Mouse (Mus musculus): ENCODE measurements around the gene Gm26992. TPM values are rescaled to one million over a fixed set of nuclear protein-coding genes. Genes with fewer than 3 reads are reported as not detected.
A peak's percentile ranks its signal among the peaks of the same experiment; 100 is the strongest.
"Not testable (repeated sequence)": the region's sequence is repeated elsewhere in the genome, so short reads cannot be mapped to it uniquely, and the experiment has no call there.

Gene Gm26992
- not detected for total RNA-seq (2021)

- intact Hi-C loops (cut with DNase I) = no loop called here
- no peak for DNase-seq
Measured at GRCm38 (mm10) chrX:103421710-103422109, at the start of gene Gm26992. Gene Gm26992 (plus strand): TSS chrX:103422010.

DNA sequence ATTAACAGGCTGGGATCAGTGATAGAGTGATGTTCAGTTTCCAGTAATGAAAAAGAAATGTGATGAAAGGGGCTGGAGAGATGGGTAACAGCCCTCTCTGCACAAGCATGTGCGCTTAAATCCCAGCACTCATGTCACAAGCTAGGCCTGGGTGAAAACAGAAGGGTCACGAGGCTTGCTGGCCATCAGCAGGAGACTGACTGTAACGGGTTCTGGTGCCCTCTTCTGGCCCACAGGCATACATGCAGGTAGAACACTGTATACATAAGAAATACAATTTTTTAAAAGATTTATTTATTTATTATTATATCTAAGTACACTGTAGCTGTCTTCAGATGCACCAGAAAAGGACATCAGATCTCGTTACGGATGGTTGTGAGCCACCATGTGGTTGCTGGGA is 47.6 kb upstream of the Gm26992 start:
- peak in 1 of 2 experiments; percentile 6 for DNase-seq
- intact Hi-C loops (cut with DNase I) = no loop called here

DNA sequence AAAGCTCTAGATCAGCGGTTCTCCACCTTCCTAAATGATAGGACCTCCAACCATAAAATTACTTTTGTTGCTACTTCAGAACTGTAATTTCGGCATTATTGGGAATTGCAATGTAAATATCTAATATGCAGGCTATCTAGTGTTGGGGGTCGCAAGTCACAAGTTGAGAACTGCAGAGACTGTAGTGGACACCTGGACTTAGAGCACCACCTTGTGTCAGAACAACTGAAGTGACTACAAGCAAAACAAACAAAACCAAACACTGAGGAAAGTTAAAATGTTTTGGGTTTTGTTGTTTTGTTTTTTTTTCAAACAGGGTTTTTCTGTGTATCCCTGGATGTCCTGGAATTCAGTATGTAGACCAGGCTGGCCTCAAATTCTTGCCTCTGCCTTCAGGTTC is 37.3 kb upstream of the Gm26992 start:
- intact Hi-C loops (cut with DNase I) = no loop called here
- DNase-seq = no peak

- no peak for DNase-seq
- intact Hi-C loops (cut with DNase I) = no loop called here
Measured at GRCm38 (mm10) chrX:103388131-103388530, 33.7 kb upstream of the Gm26992 start.

DNA sequence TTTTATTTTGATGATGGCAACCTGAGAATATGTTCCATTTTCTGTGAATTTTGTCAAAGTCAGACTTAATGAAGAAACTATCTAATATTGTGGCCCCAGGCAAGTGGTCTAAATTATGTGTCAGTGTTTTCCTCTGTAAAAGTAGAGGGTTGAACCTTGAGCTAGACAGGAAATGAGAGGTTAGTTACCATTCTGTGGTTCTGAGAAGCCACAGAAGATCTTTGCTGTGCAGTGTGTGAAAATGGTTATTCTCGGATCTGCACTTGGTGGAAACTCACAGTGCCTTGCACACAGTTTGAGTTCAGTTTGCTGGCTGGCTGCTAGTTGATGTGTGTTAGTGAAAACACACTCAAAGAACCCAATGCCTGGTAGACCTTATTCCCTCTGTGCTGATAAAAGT is 28.0 kb upstream of the Gm26992 start:
- no peak for DNase-seq
- intact Hi-C loops (cut with DNase I) = no loop called here

DNA sequence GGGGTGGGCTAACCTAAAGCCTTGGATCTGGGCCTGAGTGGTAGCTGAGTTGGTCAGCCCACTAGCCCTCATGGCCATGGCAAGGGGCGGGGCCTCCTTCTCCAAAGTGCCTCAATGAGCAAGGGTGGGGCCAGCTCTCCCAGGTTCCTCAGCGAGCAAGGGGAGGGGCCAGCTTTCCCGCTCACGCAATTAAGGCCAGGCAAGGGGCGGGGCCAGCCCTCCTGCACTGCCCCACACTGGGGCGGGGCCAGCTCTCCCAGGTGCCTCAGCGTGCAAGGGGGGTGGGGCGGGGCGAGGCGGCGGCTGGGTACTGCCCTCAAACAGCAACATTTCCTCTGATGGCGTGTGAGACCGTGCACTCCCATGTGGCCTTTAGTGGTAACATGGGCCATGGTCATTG is 16.8 kb upstream of the Gm26992 start:
- intact Hi-C loops (cut with DNase I) = no loop called here

GRCm38 (mm10) chrX:103414167-103414566 is 7.6 kb upstream of the Gm26992 start, which contains the start of gene Tsx:
Gene Tsx (plus strand): TSS chrX:103414467.
- intact Hi-C loops (cut with DNase I) = no loop called here
- no peak for DNase-seq

More for the DNA sequence above, 16.8 kb upstream of the Gm26992 start:
- no peak for DNase-seq

- intact Hi-C loops (cut with DNase I) = no loop called here
- no peak for DNase-seq
Measured at GRCm38 (mm10) chrX:103427677-103428076, 5.9 kb downstream of the Gm26992 start.

GRCm38 (mm10) chrX:103432293-103432692 is 10.5 kb downstream of the Gm26992 start:
- intact Hi-C loops (cut with DNase I) = no loop called here
- DNase-seq = no peak

DNA sequence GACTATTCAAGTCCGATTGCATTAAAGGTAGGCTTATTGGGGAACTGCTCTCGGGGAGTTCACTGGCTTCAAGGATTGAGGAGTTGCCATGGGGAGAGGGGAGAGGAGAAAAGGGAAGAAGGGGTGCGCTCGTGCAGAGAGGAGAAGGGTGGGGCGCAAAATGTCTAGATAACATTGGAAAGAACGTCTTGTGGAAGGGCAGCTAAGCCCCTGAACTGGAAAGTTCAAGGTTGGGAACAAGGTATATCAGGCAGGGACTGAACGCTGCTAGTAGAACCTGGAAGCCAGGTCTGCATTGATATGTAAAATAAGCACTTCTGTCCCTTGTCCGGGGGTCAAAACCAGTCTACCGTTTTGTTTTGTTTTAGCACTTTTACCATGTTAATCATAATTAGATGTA is 16.2 kb downstream of the Gm26992 start:
- intact Hi-C loops (cut with DNase I) = no loop called here
- DNase-seq = no peak

- intact Hi-C loops (cut with DNase I) = loop anchor here (1.0 to 10.0 kb wide), 4 partner anchors 68 to 1226 kb away; no protein-coding TSS in a partner anchor
- DNase-seq = peak in 1 of 2 experiments; percentile 17
Measured at GRCm38 (mm10) chrX:103440803-103441202, 19.0 kb downstream of the Gm26992 start.

- intact Hi-C loops (cut with DNase I) = loop anchor here (10.0 kb wide), 2 partner anchors 489 to 1229 kb away; no protein-coding TSS in a partner anchor
- DNase-seq = peak in 1 of 2 experiments; percentile 15
Measured at GRCm38 (mm10) chrX:103443755-103444154, 21.9 kb downstream of the Gm26992 start.

DNA sequence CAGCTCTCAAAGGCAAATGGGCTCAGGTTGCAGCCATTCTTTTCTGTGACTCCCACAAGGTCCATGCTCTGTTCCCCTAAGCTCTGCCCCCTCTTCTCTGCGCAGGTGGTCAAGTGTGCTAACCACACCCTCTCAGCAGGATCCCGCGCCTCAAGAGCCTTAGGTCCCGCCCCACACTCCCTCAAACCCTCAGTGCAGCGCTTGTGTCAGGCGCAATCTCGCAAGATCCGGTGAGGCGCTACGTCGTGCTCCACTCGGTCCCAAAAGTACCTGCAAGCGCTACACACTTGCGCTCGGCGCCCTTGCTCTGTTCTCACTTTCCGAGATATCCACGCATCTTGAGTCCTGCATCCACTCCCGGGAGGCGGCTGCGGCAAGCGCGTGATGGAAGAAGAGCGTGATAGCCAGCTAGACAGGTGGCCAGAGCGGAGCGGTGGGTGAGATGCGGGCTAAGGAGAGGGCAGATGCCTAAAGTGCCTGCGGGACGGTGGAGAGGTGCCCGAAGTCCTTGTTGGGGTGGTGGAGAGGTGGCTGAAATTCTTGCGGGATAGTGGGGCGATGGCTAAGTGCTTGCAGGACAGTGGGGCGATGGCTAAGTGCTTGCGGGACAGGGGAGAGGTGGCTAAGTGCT is 25.8 kb downstream of the Gm26992 start:
- peak; percentile 3 to 18 for DNase-seq
- intact Hi-C loops (cut with DNase I) = loop anchor here (10.0 kb wide), 2 partner anchors 493 to 1233 kb away; no protein-coding TSS in a partner anchor

GRCm38 (mm10) chrX:103448429-103448828 is 26.6 kb downstream of the Gm26992 start:
- not testable (repeated sequence) for DNase-seq
- intact Hi-C loops (cut with DNase I) = loop anchor here (10.0 kb wide), 2 partner anchors 494 to 1234 kb away; no protein-coding TSS in a partner anchor

GRCm38 (mm10) chrX:103448943-103449722 is 27.3 kb downstream of the Gm26992 start:
- DNase-seq = not testable (repeated sequence)
- intact Hi-C loops (cut with DNase I) = loop anchor here (10.0 kb wide), 2 partner anchors 494 to 1234 kb away; no protein-coding TSS in a partner anchor

GRCm38 (mm10) chrX:103452815-103453214 is 31.0 kb downstream of the Gm26992 start:
- no peak for DNase-seq

GRCm38 (mm10) chrX:103460056-103460455 is 38.2 kb downstream of the Gm26992 start:
- DNase-seq = no peak
- intact Hi-C loops (cut with DNase I) = no loop called here

More at GRCm38 (mm10) chrX:103452815-103453214, 31.0 kb downstream of the Gm26992 start:
- intact Hi-C loops (cut with DNase I) = loop anchor here (5.0 kb wide), 1 partner anchor 49 kb away; no protein-coding TSS in a partner anchor

DNA sequence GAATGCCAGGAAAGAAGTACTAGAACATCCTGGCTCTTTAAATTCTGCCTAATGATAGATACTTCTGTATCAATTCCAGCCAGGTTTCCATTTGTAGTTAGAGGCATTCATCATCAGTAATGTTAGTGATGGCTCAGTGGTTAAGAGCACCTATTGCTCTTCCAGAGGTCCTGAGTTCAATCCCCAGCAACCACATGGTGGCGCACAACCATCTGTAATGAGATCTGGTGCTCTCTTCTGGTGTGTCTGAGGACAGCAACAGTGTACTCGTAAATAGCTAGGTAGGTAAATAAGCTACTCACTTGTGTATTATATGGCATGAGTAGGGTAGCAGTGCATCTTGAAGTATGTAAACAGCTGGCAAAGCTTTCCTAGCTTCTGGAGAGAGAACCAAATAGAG is 47.2 kb downstream of the Gm26992 start:
- intact Hi-C loops (cut with DNase I) = no loop called here
- DNase-seq = no peak

DNA sequence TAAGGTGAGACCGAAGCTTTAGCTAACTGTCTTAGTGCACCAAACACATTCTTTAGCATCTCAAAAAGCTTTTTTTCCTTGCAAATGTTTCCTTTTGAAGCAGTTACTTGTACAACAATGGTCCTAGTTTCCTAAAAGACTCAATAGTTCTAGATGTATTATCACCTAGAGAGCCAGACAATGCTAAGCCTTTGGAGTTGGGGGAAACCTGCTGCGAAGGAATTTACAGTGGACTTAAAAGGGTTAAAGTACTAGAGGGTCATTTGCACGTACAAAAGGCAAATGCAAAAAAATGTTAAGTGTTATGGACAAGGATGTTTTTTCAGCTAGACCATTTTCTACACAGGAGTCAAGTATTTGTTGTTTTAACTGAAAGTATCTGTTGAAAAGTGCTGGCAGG is 50.5 kb downstream of the Gm26992 start:
- intact Hi-C loops (cut with DNase I) = no loop called here
- DNase-seq = no peak

GRCm38 (mm10) chrX:103477507-103477906 is 55.7 kb downstream of the Gm26992 start:
- intact Hi-C loops (cut with DNase I) = no loop called here
- DNase-seq = peak; percentile 51 to 67
